Mouse (Mus musculus): ENCODE measurements around the gene Gm28230. TPM values are rescaled to one million over a fixed set of nuclear protein-coding genes. Genes with fewer than 3 reads are reported as not detected.

Gm28230 gene
- polyA plus RNA-seq, 1 experiment = not detected

DNA sequence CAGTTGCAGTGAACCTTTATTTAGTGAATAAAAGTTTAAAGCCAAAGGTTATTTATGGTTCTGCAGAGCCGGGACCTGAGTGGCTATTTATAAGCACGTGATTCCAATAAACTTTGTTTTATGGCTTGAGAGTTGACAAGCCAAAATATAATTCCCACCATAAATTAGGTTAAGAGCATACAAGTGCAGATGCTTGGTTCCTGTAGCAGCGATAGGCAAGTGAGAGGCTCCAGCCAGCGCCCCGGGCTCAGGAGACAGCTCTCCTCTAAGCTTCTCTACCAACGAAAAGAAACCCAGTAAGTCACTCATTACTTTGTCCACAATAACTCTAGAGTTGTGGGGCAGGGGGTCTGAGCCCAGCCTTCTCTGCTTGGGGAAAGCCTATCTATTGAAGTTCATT, 4.6 kb upstream of the Gm28230 start:
- no peak for TF ChIP-seq FLI1 (IDR thresholded peaks at IDR 0.05; ENCODE audit: low read length)
- TF ChIP-seq GATA1 (IDR thresholded peaks at IDR 0.05; ENCODE audit: borderline replicate concordance, low read length) = no peak
- Histone ChIP-seq H3K9me3 (no peaks in the 10 kb centered on the region), H3K4me3 (replicated peaks) (no peak overlapping the region), H3K4me1 (no peaks in the 10 kb centered on the region; the same call in 1 of the 2 replicates), H3K36me3 (replicated peaks; ENCODE audit: low read length) (no peaks in the 10 kb centered on the region), H3K27me3 (replicated peaks) (peaks cover 86% of the 10 kb centered on the region)

DNA sequence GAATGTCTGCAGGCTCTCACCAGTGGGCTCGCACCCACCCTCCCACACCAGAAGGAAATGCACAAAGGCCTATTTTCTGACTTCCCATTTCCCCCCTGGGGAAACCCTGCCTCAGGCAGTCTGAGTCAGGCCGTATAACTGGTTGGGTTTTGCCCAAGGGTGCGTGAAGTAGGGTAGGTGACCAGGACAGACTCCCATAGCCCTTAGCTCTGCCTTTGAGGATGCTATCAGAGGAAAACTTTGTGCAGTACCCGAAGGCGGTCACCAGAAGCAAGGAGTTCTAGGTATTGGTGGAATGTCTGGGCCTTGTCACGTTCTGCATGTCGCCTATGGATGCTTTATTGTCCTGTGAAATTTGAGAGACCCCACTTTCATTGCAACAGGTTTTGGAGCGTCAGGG, 3.6 kb upstream of the Gm28230 start:
- TF ChIP-seq FLI1 (IDR thresholded peaks at IDR 0.05; ENCODE audit: low read length) (no peak), GATA1 (IDR thresholded peaks at IDR 0.05; ENCODE audit: borderline replicate concordance, low read length) (no peak)
- no peaks in the 10 kb centered on the region; the same call in 1 of the 2 replicates for H3K4me1 ChIP-seq
- no peaks in the 10 kb centered on the region for H3K36me3 ChIP-seq (replicated peaks; ENCODE audit: low read length)
- H3K4me3 ChIP-seq (replicated peaks) = no peak overlapping the region
- H3K9me3 ChIP-seq = no peaks in the 10 kb centered on the region
- H3K27me3 ChIP-seq (replicated peaks) = peaks cover 87% of the 10 kb centered on the region

DNA sequence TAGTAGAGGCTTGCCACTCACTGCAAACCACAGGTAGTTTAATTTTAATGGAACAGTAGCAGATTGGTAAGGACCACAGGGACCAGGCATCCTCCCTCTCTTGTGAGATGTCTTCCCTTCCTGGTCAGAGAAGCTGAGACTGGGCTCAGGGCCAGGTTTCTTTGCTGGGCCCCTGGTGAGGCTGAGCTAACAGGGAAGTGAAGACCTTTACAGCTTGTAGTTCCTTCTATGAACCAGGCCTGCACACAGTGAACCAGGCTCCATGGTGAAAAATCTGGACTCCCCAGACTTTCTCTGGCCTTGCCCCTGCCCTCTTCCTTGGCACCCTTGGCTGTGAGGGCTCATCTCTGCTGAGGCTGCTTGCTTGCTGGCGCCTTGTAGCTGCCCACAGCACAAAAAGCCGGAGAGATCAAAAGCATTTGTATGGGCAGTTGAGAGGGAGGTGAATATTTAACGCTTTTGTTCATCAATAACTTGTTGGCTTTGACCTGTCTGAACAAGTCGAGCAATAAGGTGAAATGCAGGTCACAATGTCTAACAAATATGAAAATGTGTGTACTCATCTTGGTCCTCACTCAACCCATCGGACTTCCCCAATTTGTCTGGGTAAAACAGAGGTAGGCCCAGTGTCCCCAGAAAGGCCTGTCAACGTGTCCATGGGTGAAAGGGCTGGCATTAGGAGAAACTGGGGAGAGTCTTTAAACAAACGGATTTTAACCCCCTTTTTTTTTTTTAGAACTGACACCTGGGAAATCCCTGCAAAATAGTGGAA, 2.1 kb upstream of the Gm28230 start:
- Histone ChIP-seq H3K27me3 (replicated peaks) (peaks cover 91% of the 10 kb centered on the region), H3K36me3 (replicated peaks; ENCODE audit: low read length) (no peaks in the 10 kb centered on the region), H3K4me1 (no peaks in the 10 kb centered on the region; the same call in 1 of the 2 replicates), H3K4me3 (replicated peaks) (no peak overlapping the region), H3K9me3 (no peaks in the 10 kb centered on the region)
- TF ChIP-seq FLI1 (IDR thresholded peaks at IDR 0.05; ENCODE audit: low read length) (no peak), GATA1 (IDR thresholded peaks at IDR 0.05; ENCODE audit: borderline replicate concordance, low read length) (no peak)

DNA sequence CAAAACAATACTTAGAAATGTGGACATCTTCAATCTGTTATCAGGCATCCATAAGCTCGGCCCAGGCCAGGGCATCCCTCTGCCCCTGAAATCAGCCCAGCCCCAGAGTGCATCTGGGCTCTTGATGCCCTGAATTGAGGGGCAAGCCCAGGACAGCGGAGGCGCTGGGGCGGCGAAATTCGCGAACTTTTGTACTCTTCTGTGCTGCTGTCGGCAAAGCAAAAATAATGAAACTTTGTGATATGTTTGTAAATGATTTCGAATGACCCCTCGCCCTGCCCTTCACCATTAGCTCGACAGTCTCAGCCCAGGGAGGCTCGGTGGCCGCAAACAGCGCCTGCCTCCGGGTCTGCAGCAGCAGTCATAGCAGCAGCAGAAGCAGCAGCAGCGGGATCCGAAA, 1.4 kb upstream of the Gm28230 start:
- Histone ChIP-seq H3K36me3 (replicated peaks; ENCODE audit: low read length) (no peaks in the 10 kb centered on the region), H3K4me3 (replicated peaks) (no peak overlapping the region), H3K4me1 (no peaks in the 10 kb centered on the region; the same call in 1 of the 2 replicates), H3K9me3 (no peaks in the 10 kb centered on the region), H3K27me3 (replicated peaks) (peaks cover 87% of the 10 kb centered on the region)
- TF ChIP-seq FLI1 (IDR thresholded peaks at IDR 0.05; ENCODE audit: low read length) = no peak
- TF ChIP-seq GATA1 (IDR thresholded peaks at IDR 0.05; ENCODE audit: borderline replicate concordance, low read length) = no peak

DNA sequence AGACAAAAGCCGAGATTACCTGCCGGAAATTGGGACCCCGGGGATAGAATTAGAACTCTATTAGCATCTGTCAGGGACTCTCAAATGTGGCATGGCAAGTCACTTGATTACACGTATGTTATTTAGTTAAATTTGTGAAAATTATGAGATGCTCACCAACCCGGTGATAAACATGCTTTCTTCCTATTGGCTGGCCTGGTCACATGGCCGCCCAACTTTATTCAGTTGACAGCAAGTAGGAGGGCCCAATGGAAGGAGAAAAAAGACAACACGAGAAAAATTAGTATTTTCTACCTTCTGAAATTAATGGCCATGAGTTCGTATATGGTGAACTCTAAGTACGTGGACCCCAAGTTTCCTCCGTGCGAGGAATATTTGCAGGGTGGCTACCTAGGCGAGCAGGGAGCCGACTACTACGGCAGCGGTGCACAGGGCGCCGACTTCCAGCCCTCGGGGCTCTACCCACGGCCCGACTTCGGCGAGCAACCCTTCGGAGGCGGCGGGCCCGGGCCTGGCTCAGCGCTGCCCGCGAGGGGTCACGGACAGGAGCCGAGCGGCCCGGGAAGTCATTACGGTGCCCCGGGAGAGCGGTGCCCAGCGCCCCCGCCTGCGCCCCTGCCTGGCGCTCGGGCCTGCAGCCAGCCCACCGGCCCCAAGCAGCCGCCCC, 578 bp downstream of the Gm28230 start:
- Histone ChIP-seq H3K36me3 (replicated peaks; ENCODE audit: low read length) (no peaks in the 10 kb centered on the region), H3K27me3 (replicated peaks) (peaks cover 92% of the 10 kb centered on the region), H3K4me3 (replicated peaks) (peak overlapping the region; percentile 28), H3K4me1 (no peaks in the 10 kb centered on the region; the same call in 1 of the 2 replicates), H3K9me3 (no peaks in the 10 kb centered on the region)
- TF ChIP-seq FLI1 (IDR thresholded peaks at IDR 0.05; ENCODE audit: low read length) = no peak
- TF ChIP-seq GATA1 (IDR thresholded peaks at IDR 0.05; ENCODE audit: borderline replicate concordance, low read length) = no peak

DNA sequence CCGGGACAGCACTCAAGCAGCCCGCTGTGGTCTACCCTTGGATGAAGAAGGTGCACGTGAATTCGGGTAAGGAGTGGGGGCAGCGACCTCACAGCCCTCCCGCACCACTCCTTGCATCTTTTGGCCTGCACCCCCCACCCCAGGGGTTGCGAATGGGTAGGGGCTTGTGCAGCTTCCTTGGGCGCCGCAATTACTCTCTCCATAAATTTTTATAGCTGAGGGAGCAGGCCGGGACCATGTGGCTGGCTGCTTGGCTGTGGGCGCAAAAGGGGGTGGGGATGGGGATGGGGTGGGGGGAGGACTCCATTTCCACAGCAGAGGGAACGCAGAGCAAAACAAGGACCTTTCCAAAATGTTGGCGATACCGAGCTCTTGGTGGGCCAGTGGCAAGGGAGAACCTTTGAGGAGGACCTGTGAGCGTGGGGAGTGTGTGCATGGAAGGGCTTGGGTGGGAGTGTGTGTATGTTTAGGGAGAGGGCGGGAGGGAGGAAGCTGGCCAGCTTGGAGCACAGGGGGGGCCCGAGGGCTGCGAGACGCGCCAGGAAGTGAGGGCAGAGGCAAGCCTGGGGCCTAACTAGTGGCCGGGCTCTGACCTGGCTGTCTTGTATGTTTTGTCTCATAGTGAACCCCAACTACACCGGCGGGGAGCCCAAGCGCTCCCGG, 1.2 kb downstream of the Gm28230 start:
- H3K36me3 ChIP-seq (replicated peaks; ENCODE audit: low read length) = no peaks in the 10 kb centered on the region
- H3K4me3 ChIP-seq (replicated peaks) = no peak overlapping the region
- H3K9me3 ChIP-seq = no peaks in the 10 kb centered on the region
- TF ChIP-seq FLI1 (IDR thresholded peaks at IDR 0.05; ENCODE audit: low read length) (no peak), GATA1 (IDR thresholded peaks at IDR 0.05; ENCODE audit: borderline replicate concordance, low read length) (no peak)
- H3K27me3 ChIP-seq (replicated peaks) = peaks cover 92% of the 10 kb centered on the region
- H3K4me1 ChIP-seq = peaks cover 5% of the 10 kb centered on the region; the same call in 1 of the 2 replicates

DNA sequence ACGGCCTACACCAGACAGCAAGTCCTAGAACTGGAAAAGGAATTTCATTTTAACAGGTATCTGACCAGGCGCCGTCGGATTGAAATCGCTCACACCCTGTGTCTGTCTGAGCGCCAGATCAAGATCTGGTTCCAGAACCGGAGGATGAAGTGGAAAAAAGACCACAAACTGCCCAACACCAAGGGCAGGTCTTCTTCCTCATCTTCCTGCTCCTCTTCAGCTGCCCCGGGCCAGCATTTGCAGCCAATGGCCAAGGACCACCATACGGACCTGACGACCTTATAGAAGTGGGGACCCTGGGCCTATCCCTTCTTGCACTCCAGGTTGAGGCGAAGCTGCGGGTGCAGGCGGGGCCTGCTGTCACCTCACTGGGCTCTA, 1.8 kb downstream of the Gm28230 start:
- TF ChIP-seq FLI1 (IDR thresholded peaks at IDR 0.05; ENCODE audit: low read length) = no peak
- no peak for TF ChIP-seq GATA1 (IDR thresholded peaks at IDR 0.05; ENCODE audit: borderline replicate concordance, low read length)
- Histone ChIP-seq H3K27me3 (replicated peaks) (peaks cover 92% of the 10 kb centered on the region), H3K9me3 (no peaks in the 10 kb centered on the region), H3K36me3 (replicated peaks; ENCODE audit: low read length) (no peaks in the 10 kb centered on the region), H3K4me3 (replicated peaks) (no peak overlapping the region), H3K4me1 (peaks cover 6% of the 10 kb centered on the region; the same call in 1 of the 2 replicates)

DNA sequence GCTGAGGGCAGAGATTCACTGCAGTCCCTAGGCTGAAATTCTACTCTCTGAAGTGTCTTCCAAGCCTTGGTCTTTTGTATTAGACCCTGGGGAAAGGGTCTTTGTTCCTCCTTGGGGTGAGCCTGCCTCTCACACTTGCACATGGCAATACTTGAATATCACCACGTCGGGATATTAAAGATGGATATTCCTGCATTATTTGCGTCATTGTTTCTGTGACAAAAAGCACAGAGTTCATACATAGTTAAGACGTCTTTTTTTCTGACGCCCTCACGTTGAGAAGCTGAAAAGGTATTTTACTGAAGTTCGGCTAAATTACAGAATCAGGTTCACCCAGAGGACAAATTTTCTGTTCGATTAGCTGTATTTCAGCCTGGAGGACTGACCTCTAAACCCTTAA, 3.8 kb downstream of the Gm28230 start:
- Histone ChIP-seq H3K27me3 (replicated peaks) (peaks cover 90% of the 10 kb centered on the region), H3K36me3 (replicated peaks; ENCODE audit: low read length) (no peaks in the 10 kb centered on the region), H3K4me3 (replicated peaks) (no peak overlapping the region), H3K9me3 (no peaks in the 10 kb centered on the region), H3K4me1 (peaks cover 6% of the 10 kb centered on the region)
- TF ChIP-seq GATA1 (IDR thresholded peaks at IDR 0.05; ENCODE audit: borderline replicate concordance, low read length) = no peak
- TF ChIP-seq FLI1 (IDR thresholded peaks at IDR 0.05; ENCODE audit: low read length) = no peak

DNA sequence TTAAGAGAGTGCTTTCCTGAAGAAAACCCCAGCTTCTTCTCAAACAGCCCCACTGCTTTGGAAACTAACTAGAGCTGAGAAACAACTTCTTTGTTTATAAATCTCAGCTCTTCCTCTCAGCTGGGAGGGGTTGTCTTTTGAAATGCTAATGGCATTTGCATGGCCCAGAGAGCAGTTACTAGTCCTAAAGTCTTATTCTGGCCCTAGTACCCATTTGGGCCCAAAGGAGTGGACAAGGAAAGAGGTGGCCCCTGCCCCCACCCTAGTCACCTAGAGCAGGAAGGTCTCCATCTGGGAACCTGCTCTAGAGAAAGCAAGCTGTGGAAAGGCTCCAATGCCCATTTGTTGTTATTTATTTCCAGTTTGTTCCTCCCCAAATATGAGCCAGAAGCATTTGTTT, 4.5 kb downstream of the Gm28230 start:
- peaks cover 12% of the 10 kb centered on the region for H3K4me1 ChIP-seq
- no peak for TF ChIP-seq FLI1 (IDR thresholded peaks at IDR 0.05; ENCODE audit: low read length)
- TF ChIP-seq GATA1 (IDR thresholded peaks at IDR 0.05; ENCODE audit: borderline replicate concordance, low read length) = no peak
- H3K9me3 ChIP-seq = no peaks in the 10 kb centered on the region
- H3K4me3 ChIP-seq (replicated peaks) = no peak overlapping the region
- no peaks in the 10 kb centered on the region for H3K36me3 ChIP-seq (replicated peaks; ENCODE audit: low read length)
- H3K27me3 ChIP-seq (replicated peaks) = peaks cover 91% of the 10 kb centered on the region
